Mouse (Mus musculus) forebrain, postnatal 0 days (tissue): ENCODE measurements around the gene Sun2. TPM values are rescaled to one million over a fixed set of nuclear protein-coding genes. Genes with fewer than 3 reads are reported as not detected.
A peak's percentile ranks its signal among the peaks of the same experiment; 100 is the strongest.

ENCODE experiments used
- ATAC-seq: fragments of 200-750 bp; cut with Nextera tagmentation; 2 replicates; pipeline ENCODE4 v1.8.0; 2017; ENCODE audit warnings: mild to moderate bottlenecking, moderate library complexity
- DNase-seq: peaks from one replicate; pipeline ENCODE4 v3.0.0-alpha.2; 2015
- H3K27ac ChIP-seq: fragments of 300-500 bp; sonication (generic); 2 replicates; pipeline ENCODE4 v1.5.1; 2014; ENCODE audit warnings: low read depth, mild to moderate bottlenecking, antibody characterized with exemption, low read length, moderate library complexity, mixed read lengths
- H3K27me3 ChIP-seq: fragments of 300-500 bp; sonication (generic); 2 replicates; pipeline ENCODE4 v1.6.1; 2014; ENCODE audit warnings: mild to moderate bottlenecking, low read length, mixed read lengths; ENCODE audit not compliant: insufficient read depth
- H3K36me3 ChIP-seq: fragments of 300-500 bp; sonication (generic); 2 replicates; pipeline ENCODE4 v1.6.1; 2014; ENCODE audit warnings: mild to moderate bottlenecking, moderate library complexity; ENCODE audit not compliant: insufficient read depth
- H3K4me1 ChIP-seq: fragments of 300-500 bp; sonication (generic); 2 replicates; pipeline ENCODE4 v1.6.1; 2014; ENCODE audit warnings: antibody characterized with exemption; ENCODE audit not compliant: insufficient read depth
- H3K4me2 ChIP-seq: fragments of 300-500 bp; sonication (generic); 2 replicates; pipeline ENCODE4 v1.6.1; 2014; ENCODE audit warnings: low read depth, mild to moderate bottlenecking, moderate library complexity
- H3K4me3 ChIP-seq: fragments of 300-500 bp; sonication (generic); 2 replicates; pipeline ENCODE4 v1.5.1; 2014; ENCODE audit warnings: low read depth, low read length, mixed read lengths
- H3K9ac ChIP-seq: fragments of 300-500 bp; sonication (generic); 2 replicates; pipeline ENCODE4 v1.6.1; 2014; ENCODE audit warnings: mild to moderate bottlenecking
- H3K9me3 ChIP-seq: fragments of 300-500 bp; sonication (generic); 2 replicates; pipeline ENCODE4 v1.6.1; 2016; ENCODE audit warnings: low read length
- CTCF ChIP-seq: sonication (generic); IDR thresholded peaks from 2 replicates; pipeline ENCODE4 v1.5.1; 2016; ENCODE audit warnings: antibody characterized with exemption, control low read depth, low read depth
- WGBS: fragments of 180-500 bp; shearing (Covaris S2); extraction: QIAGEN DNeasy Blood & Tissue Kit; methylation state at CpG from one replicate; pipeline ENCODE4 v1.1.7; 2014; 5-methylcytosine and 5-hydroxymethylcytosine counted together
- polyA plus RNA-seq: library from polyadenylated mRNA; unstranded; fragments of >200 nt; fragmentation: Nextera tagmentation; extraction: Ambion mirVana; gene quantifications from 2 replicates; pipeline ENCODE4 v1.2.1, GENCODE M21; 2015
- total RNA-seq: library from RNA; depleted of rRNA; stranded (reverse); fragments of >200 nt; gene quantifications from 2 replicates; pipeline ENCODE4 v1.2.3, GENCODE M21; 2014

Gene Sun2
- total and polyA plus RNA-seq, 2 experiments from 2014 or later, result 3.7 to 56.4 TPM

DNA sequence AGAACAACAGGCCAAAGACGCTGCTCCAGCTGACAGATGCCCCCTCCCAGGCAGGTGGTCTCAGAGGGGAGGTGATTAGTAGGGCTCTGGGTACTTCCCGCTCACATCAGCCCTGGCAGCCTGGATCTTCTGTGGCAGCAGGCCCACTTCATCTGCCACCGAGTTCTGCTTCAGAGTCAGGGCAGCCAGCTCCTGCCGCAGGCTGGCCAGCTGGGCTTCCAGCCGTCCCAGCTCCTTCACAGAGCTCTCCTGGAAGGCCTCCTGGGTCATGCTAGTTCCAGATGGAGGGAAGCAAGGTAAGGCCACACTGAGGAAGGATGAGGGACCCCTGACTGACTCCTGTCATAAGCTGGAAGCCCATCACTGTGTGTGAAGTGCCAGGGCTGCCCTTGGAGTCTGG is 14.0 kb downstream of the Sun2 start:
- H3K4me3 ChIP-seq, result no peak overlapping the region
- no peaks in the 10 kb centered on the region for H3K27me3 ChIP-seq
- 0 out of 2 replicates have a peak overlapping the region, but pooled peaks have one; percentile 2 for H3K27ac ChIP-seq
- no peaks in the 10 kb centered on the region for H3K4me1 ChIP-seq
- no peak overlapping the region for H3K9ac ChIP-seq
- TF ChIP-seq CTCF, result no peak
- 51% methylated on average over 5 of the region's 5 CpGs for WGBS
- ATAC-seq (no peak), DNase-seq (no peak)
- no peaks in the 10 kb centered on the region for H3K9me3 ChIP-seq
- no peak overlapping the region for H3K4me2 ChIP-seq
- peaks cover 81% of the 10 kb centered on the region for H3K36me3 ChIP-seq

DNA sequence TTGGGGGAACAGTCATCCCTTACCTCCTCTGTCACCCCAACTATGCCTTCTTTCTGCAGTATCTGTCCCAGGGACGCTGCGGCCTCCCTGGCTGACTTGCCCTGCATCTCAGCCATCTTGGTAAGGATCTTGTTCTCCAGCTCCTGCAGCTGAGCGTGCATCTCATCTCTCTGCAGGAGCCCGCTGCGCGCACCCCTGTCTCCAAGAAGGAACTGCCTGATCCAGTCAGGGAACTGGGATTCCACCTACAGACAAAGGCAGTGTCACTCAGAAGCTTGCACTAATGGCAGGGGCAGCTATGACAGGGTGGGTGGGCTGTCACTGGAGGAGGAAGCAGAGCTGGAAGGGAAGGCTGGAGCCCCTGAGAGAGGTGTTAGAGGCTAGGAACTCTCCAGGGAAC is 14.5 kb downstream of the Sun2 start:
- 78% methylated on average over 6 of the region's 6 CpGs for WGBS
- no peak for ATAC-seq
- 0 out of 2 replicates have a peak overlapping the region, but pooled peaks have one; percentile 2 for H3K27ac ChIP-seq
- H3K4me1 ChIP-seq, result no peaks in the 10 kb centered on the region
- no peak overlapping the region for H3K4me3 ChIP-seq
- TF ChIP-seq CTCF, result no peak
- no peak for DNase-seq
- H3K27me3 ChIP-seq, result no peaks in the 10 kb centered on the region
- peaks cover 76% of the 10 kb centered on the region for H3K36me3 ChIP-seq
- H3K9ac ChIP-seq, result no peak overlapping the region
- no peak overlapping the region for H3K4me2 ChIP-seq
- H3K9me3 ChIP-seq, result no peaks in the 10 kb centered on the region

DNA sequence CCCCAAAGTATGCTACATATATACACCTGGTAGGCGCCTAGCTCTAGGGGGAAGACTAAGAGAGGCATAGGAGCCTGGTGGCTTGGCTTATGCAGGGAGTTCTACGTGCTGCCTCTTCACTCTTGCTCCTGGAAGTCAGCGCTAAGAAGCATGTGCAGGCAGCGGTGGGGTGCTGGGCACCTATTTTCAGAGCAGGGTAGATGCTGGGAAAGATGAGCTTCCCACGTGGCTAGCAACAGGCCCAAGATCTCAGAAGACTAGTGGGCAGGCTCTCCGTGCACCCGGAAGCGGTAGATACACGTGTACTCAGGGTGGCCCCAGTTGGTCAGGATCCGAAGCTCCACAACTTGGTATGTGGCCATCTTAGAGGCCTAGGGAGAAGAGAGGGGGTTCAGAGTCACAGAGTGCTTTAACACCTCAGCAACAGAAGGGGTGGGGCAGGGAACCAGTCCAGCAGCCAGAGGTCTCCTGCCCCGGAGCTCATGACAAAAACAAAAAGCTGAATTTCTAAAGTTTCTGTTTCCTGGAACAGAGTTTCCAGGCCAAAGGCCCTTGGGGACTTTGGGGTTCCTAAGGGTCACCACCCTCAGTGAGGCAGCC is 17.0 kb downstream of the Sun2 start:
- no peaks in the 10 kb centered on the region for H3K9me3 ChIP-seq
- no peak overlapping the region for H3K27ac ChIP-seq
- no peaks in the 10 kb centered on the region for H3K4me1 ChIP-seq
- no peak for ATAC-seq
- 90% methylated on average over 11 of the region's 11 CpGs for WGBS
- no peak for TF ChIP-seq CTCF
- peaks cover 68% of the 10 kb centered on the region for H3K36me3 ChIP-seq
- H3K4me2 ChIP-seq, result no peak overlapping the region
- H3K27me3 ChIP-seq, result no peaks in the 10 kb centered on the region
- H3K9ac ChIP-seq, result no peak overlapping the region
- DNase-seq, result no peak
- H3K4me3 ChIP-seq, result no peak overlapping the region

DNA sequence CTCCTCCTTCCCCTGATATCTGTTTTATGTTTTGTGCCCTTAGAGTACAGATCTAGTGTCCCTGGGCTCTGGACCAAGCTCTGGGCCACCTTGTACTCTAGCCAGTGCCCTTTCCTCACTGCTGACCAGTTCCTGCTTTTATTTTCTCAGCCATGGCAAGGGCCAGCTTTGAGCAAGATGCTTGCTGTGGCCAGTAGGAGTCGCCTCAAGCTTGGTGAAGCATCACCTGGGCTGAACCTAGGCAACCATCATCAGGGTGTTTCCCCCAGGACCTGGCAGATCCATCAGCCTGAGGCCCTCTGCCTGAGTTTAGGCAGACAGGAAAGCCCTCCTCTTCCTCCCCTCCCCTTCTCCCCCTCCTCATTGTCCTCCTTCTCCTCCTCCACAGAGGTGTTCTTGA is 18.9 kb downstream of the Sun2 start:
- Histone ChIP-seq H3K27ac (0 out of 2 replicates have a peak overlapping the region, but pooled peaks have one; percentile 29), H3K27me3 (no peaks in the 10 kb centered on the region), H3K36me3 (peaks cover 69% of the 10 kb centered on the region), H3K4me1 (no peaks in the 10 kb centered on the region), H3K4me3 (no peak overlapping the region), H3K9ac (no peak overlapping the region), H3K4me2 (no peak overlapping the region), H3K9me3 (no peaks in the 10 kb centered on the region)
- WGBS, result 35% methylated on average over 1 of the region's 1 CpGs
- ATAC-seq, result peak; percentile 43
- DNase-seq, result peak; percentile 25
- peak; percentile 62 for TF ChIP-seq CTCF

DNA sequence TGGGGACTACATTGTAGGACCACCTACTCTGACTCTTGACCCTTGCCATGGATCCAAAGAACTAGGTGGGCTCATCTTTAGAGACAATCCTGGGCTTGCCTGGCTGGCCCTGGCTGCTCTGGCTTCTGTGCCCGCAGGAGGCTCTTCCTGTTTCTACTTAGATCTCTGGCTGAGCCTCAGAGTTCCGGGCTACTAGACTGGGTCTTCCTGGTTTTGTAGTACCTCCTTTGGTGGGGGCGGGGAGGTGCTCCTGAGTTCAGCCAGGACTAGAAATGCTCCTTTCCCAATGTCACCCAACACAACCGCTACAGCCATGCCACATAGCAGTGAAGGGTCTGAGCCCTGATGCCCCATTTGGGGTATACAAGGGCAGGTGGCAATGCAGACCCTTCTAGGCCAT is 21.5 kb downstream of the Sun2 start:
- Histone ChIP-seq H3K9me3 (no peaks in the 10 kb centered on the region), H3K36me3 (peaks cover 68% of the 10 kb centered on the region), H3K27ac (no peak overlapping the region), H3K27me3 (no peaks in the 10 kb centered on the region), H3K4me1 (no peaks in the 10 kb centered on the region), H3K9ac (no peak overlapping the region), H3K4me3 (no peak overlapping the region), H3K4me2 (no peak overlapping the region)
- TF ChIP-seq CTCF, result no peak
- DNase-seq, result no peak
- WGBS, result 89% methylated on average over 4 of the region's 4 CpGs
- ATAC-seq, result no peak

DNA sequence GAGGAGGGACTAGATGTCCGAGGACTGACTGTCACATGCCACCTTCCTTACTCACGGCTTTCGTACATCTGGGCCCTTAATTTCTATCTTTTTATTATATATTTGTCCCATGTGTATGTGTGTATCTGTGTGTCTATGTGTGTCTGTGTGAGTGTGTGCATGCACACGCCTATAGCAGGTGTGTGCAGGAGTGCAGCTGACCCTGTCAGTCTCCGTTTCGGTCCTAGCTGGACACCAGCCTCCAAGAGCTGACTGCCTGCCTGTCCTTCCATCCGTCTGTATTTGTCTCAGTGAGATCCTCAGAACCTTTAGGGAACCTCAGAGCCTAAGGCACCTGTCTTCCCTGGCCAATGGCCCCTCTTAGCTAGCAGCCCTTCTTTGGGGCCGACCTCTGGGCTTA is 22.1 kb downstream of the Sun2 start:
- no peak overlapping the region for H3K4me2 ChIP-seq
- no peak overlapping the region for H3K27ac ChIP-seq
- no peaks in the 10 kb centered on the region for H3K4me1 ChIP-seq
- H3K9ac ChIP-seq, result no peak overlapping the region
- H3K36me3 ChIP-seq, result peaks cover 67% of the 10 kb centered on the region
- no peak for TF ChIP-seq CTCF
- ATAC-seq, result no peak
- 90% methylated on average over 8 of the region's 8 CpGs for WGBS
- no peak for DNase-seq
- H3K27me3 ChIP-seq, result no peaks in the 10 kb centered on the region
- H3K4me3 ChIP-seq, result no peak overlapping the region
- H3K9me3 ChIP-seq, result no peaks in the 10 kb centered on the region

DNA sequence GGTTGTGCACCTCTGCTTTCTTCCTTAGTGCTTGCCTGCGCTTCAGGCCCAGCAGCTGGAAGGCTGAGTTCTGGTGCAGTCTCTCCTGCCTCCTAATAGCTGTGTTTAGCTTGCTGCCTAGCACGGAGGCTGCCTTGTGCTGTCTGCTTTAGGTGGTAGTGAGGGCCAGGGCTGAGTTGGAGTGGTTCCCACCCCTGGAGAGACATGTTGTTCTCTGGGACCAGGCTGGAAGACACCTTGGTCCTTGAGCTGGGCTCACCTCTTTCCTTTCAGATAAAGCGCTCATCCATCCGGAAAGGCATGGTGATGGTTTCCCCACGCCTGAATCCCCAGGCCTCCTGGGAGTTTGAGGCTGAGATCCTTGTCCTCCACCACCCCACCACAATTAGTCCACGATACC is 25.6 kb downstream of the Sun2 start:
- DNase-seq (no peak), ATAC-seq (no peak)
- WGBS, result 91% methylated on average over 6 of the region's 6 CpGs
- Histone ChIP-seq H3K27ac (no peak overlapping the region), H3K4me1 (no peaks in the 10 kb centered on the region), H3K36me3 (peaks cover 92% of the 10 kb centered on the region), H3K9ac (no peak overlapping the region), H3K4me3 (no peak overlapping the region), H3K4me2 (no peak overlapping the region), H3K27me3 (no peaks in the 10 kb centered on the region), H3K9me3 (no peaks in the 10 kb centered on the region)
- TF ChIP-seq CTCF, result no peak
